Mouse (Mus musculus): ENCODE measurements at regions not wholly inside any gene's neighbourhood (a gene's known extent, or its start where the extent isn't known, plus 50 kb on each side); places are given as distances from the start of the nearest gene placed in this dataset.
A peak's percentile ranks its signal among the peaks of the same experiment; 100 is the strongest.

DNA sequence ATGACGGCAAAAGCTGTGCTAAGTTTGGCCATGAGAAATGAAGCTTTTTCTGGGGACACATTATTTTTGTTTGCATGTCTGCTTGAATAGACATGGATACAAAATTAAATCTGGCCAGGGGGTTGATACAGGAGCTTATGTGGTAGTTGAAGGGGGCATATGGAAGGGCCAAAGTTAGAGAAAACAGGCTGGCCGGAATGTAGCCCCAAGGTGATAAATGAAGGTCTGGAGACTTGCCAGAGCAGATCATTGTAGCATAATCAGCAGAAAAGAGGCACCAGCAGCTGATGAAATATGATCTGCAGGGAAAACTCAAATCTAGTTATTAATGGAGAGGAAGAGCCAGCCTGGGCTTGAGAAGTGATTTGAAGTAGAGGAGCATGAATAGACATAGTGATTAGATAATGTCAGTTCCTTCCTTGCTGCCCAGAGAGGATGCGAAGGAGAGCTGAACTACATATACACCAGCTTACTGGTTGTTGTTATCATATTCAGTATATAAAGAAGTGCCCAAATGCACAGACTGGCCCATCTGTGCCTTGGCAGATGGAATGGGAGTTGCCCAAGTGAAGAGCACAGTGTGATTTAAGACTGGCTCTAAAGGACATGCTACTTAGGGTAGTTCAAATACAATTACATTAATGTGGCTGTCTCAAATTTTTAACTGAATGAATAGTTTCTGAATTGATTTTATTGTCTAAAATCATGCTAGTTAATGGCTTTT is 712.3 kb upstream of the Klhl29 start:
- H3K27ac ChIP-seq (replicated peaks; ENCODE audit: low read depth, low read length), result no peak overlapping the region
- H3K9ac ChIP-seq (replicated peaks; ENCODE audit: low read length), result no peak overlapping the region
- no peaks in the 10 kb centered on the region for H3K4me1 ChIP-seq (ENCODE audit: control insufficient read depth, insufficient read depth, low read length)
- H3K27me3 ChIP-seq (ENCODE audit: control insufficient read depth, insufficient read depth, low read length), result no peaks in the 10 kb centered on the region
- no peak overlapping the region for H3K4me2 ChIP-seq (ENCODE audit: low read length)
- ATAC-seq (ENCODE audit: low FRiP score, low TSS enrichment) (no peak), DNase-seq (peak; percentile 29)
- no peak overlapping the region for H3K4me3 ChIP-seq (replicated peaks; ENCODE audit: low read depth, low read length)
- H3K36me3 ChIP-seq (ENCODE audit: control insufficient read depth, insufficient read depth, low read length), result no peaks in the 10 kb centered on the region
- no peaks in the 10 kb centered on the region for H3K9me3 ChIP-seq (ENCODE audit: control insufficient read depth, low read length)
- 67% methylated on average over 3 of the region's 3 CpGs for WGBS

DNA sequence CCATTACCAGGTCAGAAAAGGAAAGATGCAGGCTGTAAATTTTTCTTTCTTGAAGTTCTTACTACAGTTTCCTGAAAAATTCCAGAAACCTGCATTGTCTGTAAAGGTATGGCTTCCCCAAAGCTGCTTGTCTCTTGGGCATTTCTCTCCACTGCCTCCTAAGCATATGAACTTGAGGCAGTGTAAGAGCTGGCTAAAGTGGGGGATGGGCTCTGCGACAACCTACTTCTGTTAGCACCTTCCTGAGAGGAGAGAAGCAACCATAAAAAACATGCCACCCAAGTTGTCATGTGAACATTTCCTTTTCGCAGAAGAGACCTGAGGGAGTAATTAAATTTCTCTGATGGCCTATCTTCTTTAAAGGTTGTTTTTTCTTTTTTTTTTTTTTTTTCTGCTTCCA is 711.6 kb upstream of the Klhl29 start:
- no peak for ATAC-seq (ENCODE audit: low FRiP score, low TSS enrichment)
- DNase-seq, result peak; percentile 8
- Histone ChIP-seq H3K27me3 (ENCODE audit: control insufficient read depth, insufficient read depth, low read length) (no peaks in the 10 kb centered on the region), H3K9me3 (ENCODE audit: control insufficient read depth, low read length) (no peaks in the 10 kb centered on the region), H3K4me3 (replicated peaks; ENCODE audit: low read depth, low read length) (no peak overlapping the region), H3K9ac (replicated peaks; ENCODE audit: low read length) (no peak overlapping the region), H3K4me2 (ENCODE audit: low read length) (no peak overlapping the region), H3K4me1 (ENCODE audit: control insufficient read depth, insufficient read depth, low read length) (no peaks in the 10 kb centered on the region), H3K27ac (replicated peaks; ENCODE audit: low read depth, low read length) (no peak overlapping the region), H3K36me3 (ENCODE audit: control insufficient read depth, insufficient read depth, low read length) (no peaks in the 10 kb centered on the region)
- WGBS, result 80% methylated on average over 2 of the region's 2 CpGs

- no peaks in the 10 kb centered on the region for H3K27me3 ChIP-seq (ENCODE audit: control insufficient read depth, insufficient read depth, low read length)
- peak overlapping the region; percentile 60 for H3K27ac ChIP-seq (replicated peaks; ENCODE audit: low read depth, low read length)
- WGBS, result 31% methylated on average over 9 of the region's 9 CpGs
- H3K36me3 ChIP-seq (ENCODE audit: control insufficient read depth, insufficient read depth, low read length), result no peaks in the 10 kb centered on the region
- H3K4me2 ChIP-seq (ENCODE audit: low read length), result no peak overlapping the region
- DNase-seq (peak; percentile 69), ATAC-seq (ENCODE audit: low FRiP score, low TSS enrichment) (peak; percentile 78)
- H3K4me3 ChIP-seq (replicated peaks; ENCODE audit: low read depth, low read length), result no peak overlapping the region
- peaks cover 15% of the 10 kb centered on the region for H3K4me1 ChIP-seq (ENCODE audit: control insufficient read depth, insufficient read depth, low read length)
- H3K9me3 ChIP-seq (ENCODE audit: control insufficient read depth, low read length), result no peaks in the 10 kb centered on the region
- H3K9ac ChIP-seq (replicated peaks; ENCODE audit: low read length), result no peak overlapping the region
Observed at GRCm38 (mm10) chr12:6046866-6047689, 671.6 kb upstream of the Klhl29 start.

- no peaks in the 10 kb centered on the region for H3K36me3 ChIP-seq (ENCODE audit: control insufficient read depth, insufficient read depth, low read length)
- WGBS, result 86% methylated on average over 2 of the region's 2 CpGs
- H3K27ac ChIP-seq (replicated peaks; ENCODE audit: low read depth, low read length), result no peak overlapping the region
- no peak overlapping the region for H3K4me3 ChIP-seq (replicated peaks; ENCODE audit: low read depth, low read length)
- DNase-seq, result no peak
- no peak overlapping the region for H3K4me2 ChIP-seq (ENCODE audit: low read length)
- no peak for ATAC-seq (ENCODE audit: low FRiP score, low TSS enrichment)
- H3K4me1 ChIP-seq (ENCODE audit: control insufficient read depth, insufficient read depth, low read length), result peaks cover 15% of the 10 kb centered on the region
- no peak overlapping the region for H3K9ac ChIP-seq (replicated peaks; ENCODE audit: low read length)
- no peaks in the 10 kb centered on the region for H3K27me3 ChIP-seq (ENCODE audit: control insufficient read depth, insufficient read depth, low read length)
- no peaks in the 10 kb centered on the region for H3K9me3 ChIP-seq (ENCODE audit: control insufficient read depth, low read length)
Observed at GRCm38 (mm10) chr12:6046110-6046509, 670.6 kb upstream of the Klhl29 start.

DNA sequence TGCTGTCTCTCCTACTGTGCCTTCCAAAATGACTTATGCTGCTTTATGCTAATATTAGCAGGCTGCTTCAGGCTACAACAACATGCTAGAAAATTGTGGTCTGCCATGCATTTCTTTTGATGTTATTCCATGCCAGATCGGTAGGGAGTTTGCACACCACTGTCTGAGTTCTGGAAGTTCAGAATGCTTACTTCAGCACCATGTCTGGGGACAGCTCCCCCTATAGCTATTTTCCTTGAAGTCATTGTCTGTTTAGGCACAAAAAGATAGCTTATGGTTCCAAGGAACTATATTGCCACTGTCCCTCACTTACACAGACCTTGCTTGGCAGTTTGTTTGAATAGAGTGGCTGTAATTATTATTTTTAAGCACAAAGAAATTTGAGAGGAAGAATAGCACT is 666.8 kb upstream of the Klhl29 start:
- DNase-seq, result peak; percentile 54
- no peak for ATAC-seq (ENCODE audit: low FRiP score, low TSS enrichment)
- no peaks in the 10 kb centered on the region for H3K36me3 ChIP-seq (ENCODE audit: control insufficient read depth, insufficient read depth, low read length)
- H3K9ac ChIP-seq (replicated peaks; ENCODE audit: low read length), result no peak overlapping the region
- no peak overlapping the region for H3K4me3 ChIP-seq (replicated peaks; ENCODE audit: low read depth, low read length)
- H3K4me1 ChIP-seq (ENCODE audit: control insufficient read depth, insufficient read depth, low read length), result peaks cover 14% of the 10 kb centered on the region
- H3K27ac ChIP-seq (replicated peaks; ENCODE audit: low read depth, low read length), result no peak overlapping the region
- no peak overlapping the region for H3K4me2 ChIP-seq (ENCODE audit: low read length)
- H3K9me3 ChIP-seq (ENCODE audit: control insufficient read depth, low read length), result no peaks in the 10 kb centered on the region
- 13% methylated on average over 1 of the region's 1 CpGs for WGBS
- H3K27me3 ChIP-seq (ENCODE audit: control insufficient read depth, insufficient read depth, low read length), result no peaks in the 10 kb centered on the region

DNA sequence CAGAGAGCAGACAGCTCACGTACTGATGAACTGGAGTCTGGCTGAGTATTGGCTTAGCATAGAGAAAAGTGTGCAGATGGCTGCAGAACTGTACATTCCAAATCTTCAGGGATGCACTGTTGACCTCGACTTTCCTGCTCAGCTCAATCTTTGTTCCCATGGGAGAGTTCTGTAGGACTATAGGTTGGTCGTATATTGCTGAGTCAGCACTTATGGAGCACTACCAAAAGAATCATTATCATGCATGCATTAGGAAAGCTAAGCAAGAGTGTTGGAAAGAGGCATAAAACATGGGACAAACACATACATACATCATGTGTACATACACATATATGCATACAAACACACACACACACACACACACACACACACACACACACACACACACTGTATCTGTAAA is 648.6 kb upstream of the Klhl29 start:
- Histone ChIP-seq H3K4me3 (replicated peaks; ENCODE audit: low read depth, low read length) (no peak overlapping the region), H3K4me2 (ENCODE audit: low read length) (no peak overlapping the region), H3K9ac (replicated peaks; ENCODE audit: low read length) (no peak overlapping the region), H3K27ac (replicated peaks; ENCODE audit: low read depth, low read length) (no peak overlapping the region), H3K36me3 (ENCODE audit: control insufficient read depth, insufficient read depth, low read length) (no peaks in the 10 kb centered on the region), H3K9me3 (ENCODE audit: control insufficient read depth, low read length) (no peaks in the 10 kb centered on the region), H3K4me1 (ENCODE audit: control insufficient read depth, insufficient read depth, low read length) (no peaks in the 10 kb centered on the region), H3K27me3 (ENCODE audit: control insufficient read depth, insufficient read depth, low read length) (no peaks in the 10 kb centered on the region)
- 75% methylated on average over 3 of the region's 3 CpGs for WGBS
- ATAC-seq (ENCODE audit: low FRiP score, low TSS enrichment) (no peak), DNase-seq (no peak)

- H3K27ac ChIP-seq (replicated peaks; ENCODE audit: low read depth, low read length), result no peak overlapping the region
- no peaks in the 10 kb centered on the region for H3K9me3 ChIP-seq (ENCODE audit: control insufficient read depth, low read length)
- H3K4me3 ChIP-seq (replicated peaks; ENCODE audit: low read depth, low read length), result no peak overlapping the region
- DNase-seq (no peak), ATAC-seq (ENCODE audit: low FRiP score, low TSS enrichment) (no peak)
- no peaks in the 10 kb centered on the region for H3K4me1 ChIP-seq (ENCODE audit: control insufficient read depth, insufficient read depth, low read length)
- H3K4me2 ChIP-seq (ENCODE audit: low read length), result no peak overlapping the region
- H3K27me3 ChIP-seq (ENCODE audit: control insufficient read depth, insufficient read depth, low read length), result no peaks in the 10 kb centered on the region
- no peaks in the 10 kb centered on the region for H3K36me3 ChIP-seq (ENCODE audit: control insufficient read depth, insufficient read depth, low read length)
- 82% methylated on average over 2 of the region's 2 CpGs for WGBS
- H3K9ac ChIP-seq (replicated peaks; ENCODE audit: low read length), result no peak overlapping the region
Observed at GRCm38 (mm10) chr12:6022490-6022889, 647.0 kb upstream of the Klhl29 start.

DNA sequence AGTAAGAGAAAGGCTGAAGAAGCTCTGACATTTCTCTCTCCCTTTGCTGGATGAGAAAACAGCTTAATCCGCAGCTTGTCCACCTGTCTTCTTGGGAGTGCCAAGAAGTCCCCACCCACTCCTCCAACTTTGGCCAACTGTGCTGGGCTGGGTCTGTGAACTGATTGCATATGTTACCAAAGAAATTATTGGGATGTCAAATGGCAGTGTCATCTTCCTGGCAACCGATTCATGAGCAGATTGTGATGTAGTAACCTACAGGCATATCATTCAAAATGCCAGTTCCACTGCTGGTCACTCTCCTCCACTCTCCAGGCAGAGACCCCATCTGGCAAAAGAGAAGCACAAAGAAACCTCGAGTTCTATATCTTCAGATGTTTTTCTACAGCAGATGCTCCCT is 625.5 kb upstream of the Klhl29 start:
- DNase-seq, result no peak
- 82% methylated on average over 3 of the region's 3 CpGs for WGBS
- Histone ChIP-seq H3K4me3 (replicated peaks; ENCODE audit: low read depth, low read length) (no peak overlapping the region), H3K27ac (replicated peaks; ENCODE audit: low read depth, low read length) (no peak overlapping the region), H3K27me3 (ENCODE audit: control insufficient read depth, insufficient read depth, low read length) (no peaks in the 10 kb centered on the region), H3K9ac (replicated peaks; ENCODE audit: low read length) (no peak overlapping the region), H3K4me2 (ENCODE audit: low read length) (no peak overlapping the region), H3K4me1 (ENCODE audit: control insufficient read depth, insufficient read depth, low read length) (no peaks in the 10 kb centered on the region), H3K36me3 (ENCODE audit: control insufficient read depth, insufficient read depth, low read length) (no peaks in the 10 kb centered on the region), H3K9me3 (ENCODE audit: control insufficient read depth, low read length) (no peaks in the 10 kb centered on the region)
- ATAC-seq (ENCODE audit: low FRiP score, low TSS enrichment), result no peak

- Histone ChIP-seq H3K9ac (replicated peaks; ENCODE audit: low read length) (no peak overlapping the region), H3K4me2 (ENCODE audit: low read length) (no peak overlapping the region), H3K36me3 (ENCODE audit: control insufficient read depth, insufficient read depth, low read length) (no peaks in the 10 kb centered on the region), H3K4me1 (ENCODE audit: control insufficient read depth, insufficient read depth, low read length) (no peaks in the 10 kb centered on the region), H3K27ac (replicated peaks; ENCODE audit: low read depth, low read length) (no peak overlapping the region), H3K27me3 (ENCODE audit: control insufficient read depth, insufficient read depth, low read length) (no peaks in the 10 kb centered on the region), H3K9me3 (ENCODE audit: control insufficient read depth, low read length) (no peaks in the 10 kb centered on the region), H3K4me3 (replicated peaks; ENCODE audit: low read depth, low read length) (no peak overlapping the region)
- DNase-seq (no peak), ATAC-seq (ENCODE audit: low FRiP score, low TSS enrichment) (no peak)
- 87% methylated on average over 5 of the region's 5 CpGs for WGBS
Observed at GRCm38 (mm10) chr12:5997366-5997765, 621.9 kb upstream of the Klhl29 start.

Measured in midbrain, embryonic 14.5 days (tissue).